Mouse (Mus musculus) kidney, adult 8-10 months (tissue): ENCODE data around the gene Slc23a2.

Source experiments
- DNase-seq, 2 experiments: peaks; one replicate each; pipeline ENCODE4 v3.0.0; 2022

Slc23a2 gene

GRCm38 (mm10) chr2:132096582-132096981 is 48.3 kb downstream of the Slc23a2 start:
- DNase-seq = no peak

DNA sequence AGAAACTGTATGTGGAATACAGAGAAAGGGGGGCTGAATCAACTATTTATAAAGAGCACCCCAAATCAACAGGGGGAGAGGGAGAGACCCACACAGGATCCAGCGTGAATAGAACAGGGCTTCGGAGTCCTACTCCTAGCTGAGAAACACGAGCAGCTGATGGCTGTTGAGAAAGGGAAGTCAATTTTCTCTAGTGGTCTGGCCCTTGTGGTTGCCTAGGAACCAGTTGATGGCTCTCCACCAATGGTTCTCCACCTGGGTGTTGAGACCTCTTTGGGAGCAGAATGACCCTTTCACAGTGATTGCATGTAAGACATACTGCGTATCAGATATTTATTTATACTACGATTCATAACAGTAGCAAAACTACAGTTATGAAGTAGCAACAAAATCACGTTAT is 49.1 kb downstream of the Slc23a2 start:
- no peak for DNase-seq

GRCm38 (mm10) chr2:132094441-132095230 is 50.3 kb downstream of the Slc23a2 start:
- peak in 1 of 2 experiments; percentile 32 for DNase-seq

DNA sequence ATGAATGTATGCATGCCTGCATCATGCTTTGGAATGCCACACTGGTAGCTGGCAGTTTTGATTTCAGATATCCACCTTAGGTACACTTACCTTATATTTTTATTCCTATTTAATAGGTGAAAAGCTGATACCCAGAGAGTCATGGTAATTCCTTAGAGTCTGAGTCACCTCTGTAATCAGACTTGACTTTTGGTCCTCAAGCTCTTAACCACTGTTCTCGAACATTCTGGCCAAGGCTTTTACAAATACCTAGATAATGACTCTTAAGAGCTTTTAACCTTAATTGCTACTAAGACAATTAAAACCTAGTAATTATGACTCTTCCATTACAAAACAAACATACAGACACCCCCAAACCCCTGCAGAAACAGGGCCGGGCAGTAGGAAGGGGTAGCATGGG is 51.2 kb downstream of the Slc23a2 start:
- no peak for DNase-seq

GRCm38 (mm10) chr2:132093298-132093697 is 51.6 kb downstream of the Slc23a2 start:
- no peak for DNase-seq

DNA sequence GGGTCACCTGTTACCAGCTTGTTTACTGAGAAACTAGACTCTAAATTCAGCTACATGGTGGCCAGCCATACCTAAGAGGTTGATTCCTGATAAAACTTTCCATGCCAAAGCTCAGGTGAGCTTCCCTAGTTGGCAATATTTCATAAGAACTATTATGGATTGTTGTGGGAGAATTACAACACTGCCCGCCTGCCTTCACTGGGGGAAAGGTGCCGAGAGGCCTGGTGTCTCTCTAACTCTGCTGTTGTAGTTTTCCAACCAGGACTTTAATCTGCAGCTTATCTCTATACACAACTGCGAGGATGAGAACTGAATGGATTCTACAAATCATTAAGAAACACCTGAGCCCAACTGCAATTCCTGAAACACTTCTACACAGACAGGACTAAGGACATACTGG is 52.2 kb downstream of the Slc23a2 start:
- no peak for DNase-seq

- DNase-seq = no peak
These were observed 53.2 kb downstream of the Slc23a2 start for GRCm38 (mm10) chr2:132091749-132092148.

DNA sequence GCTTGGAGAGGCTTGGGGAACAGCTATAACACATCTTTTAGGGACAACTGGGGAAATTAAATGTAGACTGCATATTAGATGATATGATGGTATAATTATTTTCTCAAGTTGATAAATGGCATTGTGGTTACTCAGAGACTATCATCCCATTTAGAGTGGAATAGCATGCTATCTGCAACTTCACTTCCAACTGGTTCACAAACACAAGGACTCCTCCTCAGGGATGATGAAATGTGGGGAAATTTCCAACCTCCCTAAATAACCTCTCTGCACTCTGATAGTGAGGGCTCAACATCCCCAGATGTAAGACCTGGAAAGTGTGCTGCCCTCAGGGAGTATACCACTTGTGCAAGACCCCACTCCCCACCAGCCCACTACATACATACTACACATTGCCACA is 60.1 kb downstream of the Slc23a2 start:
- DNase-seq = no peak

DNA sequence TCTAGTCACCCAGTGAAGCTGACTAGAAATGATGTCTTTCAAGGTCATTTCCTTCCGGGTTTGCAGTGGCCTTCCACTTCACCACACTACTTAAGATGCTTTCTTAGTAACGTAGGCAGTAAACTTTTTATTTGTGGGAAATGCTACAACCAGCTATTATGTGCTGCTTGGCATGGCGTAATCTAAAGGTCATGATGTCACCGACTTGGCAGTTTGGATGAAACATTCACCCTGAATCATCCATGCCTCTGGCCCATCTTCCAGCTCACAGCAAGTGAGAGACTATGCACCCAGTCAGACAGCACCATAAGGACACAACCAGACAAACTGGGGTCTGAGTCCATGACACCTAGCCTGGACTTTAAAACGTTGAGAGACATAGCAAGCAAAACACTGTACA is 60.5 kb downstream of the Slc23a2 start:
- no peak for DNase-seq

DNA sequence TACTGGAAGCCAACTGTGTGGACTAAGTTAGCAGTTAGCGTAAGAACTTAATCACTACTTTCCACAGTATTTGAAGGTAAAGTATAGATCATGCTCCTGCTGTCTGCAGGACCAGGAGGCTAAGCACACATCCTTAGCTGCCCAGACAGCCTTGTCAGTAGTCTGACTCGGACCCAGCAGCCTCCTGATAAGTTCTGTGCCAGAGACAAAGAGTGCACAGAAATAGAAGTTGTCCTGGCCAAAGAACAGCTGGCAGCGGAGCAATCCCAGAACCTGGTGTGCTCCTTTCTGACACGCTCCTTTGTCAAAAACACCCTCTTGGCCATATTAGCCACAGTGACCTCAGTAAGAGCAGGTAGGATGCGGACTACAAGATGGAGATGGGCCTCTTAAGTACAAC is 65.8 kb downstream of the Slc23a2 start:
- no peak for DNase-seq

GRCm38 (mm10) chr2:132073052-132073451 is 71.9 kb downstream of the Slc23a2 start:
- DNase-seq = no peak

DNA sequence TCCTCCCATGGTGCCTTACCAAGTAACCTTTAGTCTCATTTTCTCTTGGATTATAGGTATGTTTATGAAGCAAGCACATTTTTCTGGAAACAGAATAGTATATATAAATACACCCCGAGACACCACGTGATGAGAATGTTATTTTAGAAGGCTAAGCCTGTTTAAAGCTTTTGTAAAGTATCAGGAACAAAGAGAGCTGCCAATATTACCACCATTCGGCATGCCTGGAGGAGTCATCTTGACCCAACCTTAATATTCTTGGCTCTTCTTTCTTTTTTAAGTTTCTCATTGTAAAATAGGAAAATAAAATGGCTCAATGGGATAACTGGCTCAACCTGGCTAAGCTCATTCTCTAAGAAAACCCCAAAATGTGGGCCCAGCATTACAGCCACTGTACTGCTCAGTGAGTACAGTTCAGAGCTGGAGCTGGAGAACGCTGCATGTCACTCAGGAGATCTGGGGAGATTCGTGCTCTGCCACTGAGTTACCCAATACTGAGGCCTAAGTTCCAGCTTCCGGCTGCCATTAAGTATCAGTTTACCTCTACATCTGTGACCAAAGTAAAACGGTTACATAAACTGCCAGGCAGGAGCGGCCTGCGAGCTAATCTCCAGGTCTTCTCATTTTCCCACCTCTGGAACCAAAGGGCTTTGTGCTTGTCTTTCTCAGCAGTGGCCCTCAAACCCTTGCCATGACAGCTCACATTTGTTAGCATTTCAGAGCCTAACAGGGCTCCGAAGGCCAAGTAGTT is 74.7 kb downstream of the Slc23a2 start:
- no peak for DNase-seq

GRCm38 (mm10) chr2:132064185-132064831 is 80.6 kb downstream of the Slc23a2 start:
- no peak for DNase-seq

- no peak for DNase-seq
These were observed 81.1 kb downstream of the Slc23a2 start for GRCm38 (mm10) chr2:132063776-132064175.

DNA sequence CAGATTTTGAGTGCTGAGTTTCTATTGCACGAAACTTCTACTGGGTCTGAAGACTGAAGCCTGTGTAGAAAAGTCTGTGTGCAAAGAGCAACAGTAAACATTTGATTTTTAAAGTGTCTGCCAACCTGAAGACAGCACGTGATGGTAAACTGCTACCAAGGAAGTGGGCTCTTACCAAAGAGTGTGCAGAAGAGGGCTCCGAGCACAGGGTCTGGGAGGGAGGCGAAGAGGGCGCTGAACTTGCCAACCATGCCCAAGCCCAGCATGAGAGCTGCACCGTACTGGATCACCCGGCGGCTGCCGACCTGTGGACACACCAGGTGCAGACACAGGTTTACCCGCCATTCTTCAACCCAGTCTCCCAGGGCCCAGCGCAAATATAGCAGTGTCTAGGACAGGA is 83.0 kb downstream of the Slc23a2 start:
- DNase-seq = no peak

GRCm38 (mm10) chr2:132059919-132060318 is 85.0 kb downstream of the Slc23a2 start:
- DNase-seq = no peak

- DNase-seq = no peak
These were observed 89.6 kb downstream of the Slc23a2 start for GRCm38 (mm10) chr2:132055349-132055753.

DNA sequence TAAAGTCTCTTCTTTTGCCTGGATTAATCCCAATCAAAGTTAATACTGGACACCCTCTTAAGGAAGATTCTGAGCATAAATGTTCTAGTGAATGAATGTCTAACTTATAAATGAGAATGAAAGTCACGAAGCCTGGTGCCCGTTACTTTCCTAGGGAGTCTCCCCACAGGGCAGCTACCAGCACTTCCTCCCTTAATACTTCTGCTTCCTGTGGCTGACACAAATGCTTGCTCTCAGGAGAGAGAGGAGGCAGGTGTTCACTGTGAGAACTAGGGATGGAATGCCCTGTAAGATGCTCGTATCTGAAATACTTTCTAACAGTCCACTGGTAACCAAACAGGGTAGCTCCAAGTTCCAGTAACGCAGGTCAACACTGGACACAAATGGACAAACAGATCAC is 91.1 kb downstream of the Slc23a2 start:
- DNase-seq = no peak

- no peak for DNase-seq
These were observed 93.1 kb downstream of the Slc23a2 start for GRCm38 (mm10) chr2:132051798-132052197.

DNA sequence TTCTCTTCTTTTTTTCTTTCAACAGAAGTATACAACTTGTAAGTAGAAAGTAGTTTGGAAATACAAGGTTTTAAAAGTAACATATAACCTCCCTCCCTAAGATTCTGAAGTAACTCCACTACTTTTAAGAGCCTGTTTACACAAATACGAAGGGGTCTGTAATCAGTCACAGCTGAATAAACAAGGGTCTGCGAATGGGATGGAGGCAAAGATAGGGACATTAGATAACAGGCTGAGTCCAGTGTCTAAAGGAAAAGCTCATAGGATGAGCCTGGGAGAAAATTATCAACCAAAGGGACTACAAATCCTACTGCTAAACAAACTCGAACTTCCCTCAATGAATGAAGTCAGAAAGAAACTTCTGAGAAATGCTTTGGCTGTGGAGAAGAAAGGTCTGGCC is 95.0 kb downstream of the Slc23a2 start:
- no peak for DNase-seq

DNA sequence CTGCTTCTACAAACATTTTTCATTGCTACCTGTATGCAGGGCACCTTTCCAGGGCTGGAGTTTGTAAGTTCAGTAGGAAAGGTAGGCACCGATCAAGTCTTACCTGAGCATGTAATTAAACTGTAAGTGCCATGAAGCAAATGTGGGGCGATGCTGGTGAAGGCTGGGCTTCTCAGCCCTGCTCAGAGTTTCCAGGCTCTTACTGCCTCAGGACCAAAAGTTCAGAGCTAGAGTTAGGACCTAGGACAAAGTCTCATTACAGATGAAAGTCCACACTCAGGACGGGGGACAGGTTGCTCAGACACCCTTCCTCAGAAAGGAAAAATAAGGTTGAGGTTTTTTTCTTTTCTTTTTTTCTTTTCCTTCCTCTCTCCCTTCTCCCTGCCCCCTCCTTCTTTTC is 95.4 kb downstream of the Slc23a2 start:
- DNase-seq = peak; percentile 55 to 61

DNA sequence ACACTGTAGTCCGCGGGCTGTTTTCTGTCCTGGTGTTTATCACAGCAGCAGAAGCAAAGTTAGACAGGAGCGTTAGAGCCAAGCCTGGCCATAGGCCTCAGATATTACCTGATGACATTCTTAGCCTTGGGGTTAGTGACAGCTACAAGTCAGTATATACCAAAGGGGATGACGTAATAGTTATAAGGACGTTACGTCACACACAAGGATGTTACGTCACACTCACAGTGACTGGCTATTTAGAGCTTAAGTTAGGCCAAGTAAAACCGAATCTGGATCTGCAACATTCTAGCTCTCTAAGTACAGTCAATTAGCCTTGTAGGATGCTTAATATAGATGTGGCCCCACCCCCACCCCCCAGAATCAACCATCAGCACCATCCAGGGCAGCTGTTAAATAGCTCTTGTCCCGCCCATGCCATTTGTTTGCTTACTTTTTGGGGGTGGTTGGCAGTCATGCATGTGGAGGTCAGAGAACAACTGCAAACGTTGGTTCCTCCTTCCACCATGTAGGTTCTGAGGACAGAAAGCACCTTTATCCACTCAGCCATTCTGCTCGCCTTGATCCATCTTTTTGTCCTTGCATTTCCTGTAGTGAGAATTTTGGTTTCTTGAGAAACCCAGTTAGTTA is 96.7 kb downstream of the Slc23a2 start:
- no peak for DNase-seq

DNA sequence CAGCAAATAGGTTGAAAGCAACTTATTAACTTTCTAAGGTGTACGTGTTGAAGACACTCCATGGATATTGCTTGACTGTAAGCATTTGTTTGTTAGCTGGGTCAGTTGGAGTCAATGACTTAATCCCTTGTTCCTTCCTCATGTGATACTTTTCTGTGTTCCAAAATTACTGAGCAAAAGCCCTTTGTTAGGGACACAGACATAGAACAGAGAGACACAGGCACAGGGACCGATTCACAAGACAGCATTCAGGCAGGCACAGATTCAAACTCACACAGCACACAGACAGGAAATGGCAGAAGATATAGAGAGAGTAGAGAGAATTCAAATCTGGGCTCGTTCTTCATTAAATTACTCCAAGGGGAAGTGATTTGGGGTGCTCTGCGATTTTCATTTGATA is 97.5 kb downstream of the Slc23a2 start:
- no peak for DNase-seq
